Mouse (Mus musculus) lung, postnatal 0 days (tissue): ENCODE results near the gene Lsm3.

ENCODE experiments used
- CTCF ChIP-seq: IDR thresholded peaks from 2 replicates; pipeline ENCODE4 v1.5.1; 2016; ENCODE audit warnings: antibody characterized with exemption, mild to moderate bottlenecking
- EP300 ChIP-seq: IDR thresholded peaks from 2 replicates; pipeline ENCODE4 v1.6.1; 2016; ENCODE audit warnings: antibody characterized with exemption, mild to moderate bottlenecking, control low read depth

DNA sequence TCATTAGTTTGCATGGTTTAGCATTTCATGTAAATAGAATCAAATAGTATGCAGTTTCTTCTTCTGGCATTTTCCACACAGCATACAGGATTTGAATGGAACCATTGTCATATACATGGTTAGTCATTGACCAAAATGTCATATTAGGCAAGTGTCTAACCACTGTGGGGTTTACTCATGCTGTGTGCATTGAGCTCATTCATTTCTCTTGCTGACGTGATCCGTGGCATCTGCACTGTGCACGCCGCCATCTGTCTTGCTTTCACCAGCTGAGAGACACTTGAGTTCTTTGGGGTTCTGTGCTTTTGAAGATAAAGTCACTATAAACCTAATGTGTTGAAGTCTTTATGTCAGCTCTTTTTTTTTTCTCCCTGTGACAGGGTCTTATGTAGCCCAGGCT lies 43.6 kb downstream of the Lsm3 start:
- no peak for TF ChIP-seq CTCF
- TF ChIP-seq EP300 = no peak
